Mouse (Mus musculus): ENCODE data around the gene Dclk1.

Gene Dclk1

GRCm38 (mm10) chr3:55495231-55495630 is 253.1 kb downstream of the Dclk1 start:
- intact Hi-C loops (cut with DNase I) = loop anchor here (10.0 kb wide), 1 partner anchor 120 kb away; no protein-coding TSS in a partner anchor

GRCm38 (mm10) chr3:55495866-55496265 is 253.7 kb downstream of the Dclk1 start:
- intact Hi-C loops (cut with DNase I) = loop anchor here (10.0 kb wide), 1 partner anchor 121 kb away; no protein-coding TSS in a partner anchor

- intact Hi-C loops (cut with DNase I) = loop anchor here (10.0 kb wide), 1 partner anchor 122 kb away; no protein-coding TSS in a partner anchor
Observed at GRCm38 (mm10) chr3:55496462-55496941, 254.3 kb downstream of the Dclk1 start.

GRCm38 (mm10) chr3:55499298-55499697 is 257.1 kb downstream of the Dclk1 start:
- intact Hi-C loops (cut with DNase I) = loop anchor here (10.0 kb wide), 1 partner anchor 124 kb away; no protein-coding TSS in a partner anchor

- intact Hi-C loops (cut with DNase I) = loop anchor here (10.0 kb wide), 1 partner anchor 1695 kb away; no protein-coding TSS in a partner anchor
Observed at GRCm38 (mm10) chr3:55510198-55510597, 268.0 kb downstream of the Dclk1 start.

- intact Hi-C loops (cut with DNase I) = loop anchor here (10.0 kb wide), 1 partner anchor 1693 kb away; no protein-coding TSS in a partner anchor
Observed at GRCm38 (mm10) chr3:55511658-55512057, 269.5 kb downstream of the Dclk1 start.

- intact Hi-C loops (cut with DNase I) = loop anchor here (10.0 kb wide), 1 partner anchor 1689 kb away; no protein-coding TSS in a partner anchor
Observed at GRCm38 (mm10) chr3:55515966-55516365, 273.8 kb downstream of the Dclk1 start.

- intact Hi-C loops (cut with DNase I) = loop anchor here (10.0 kb wide), 1 partner anchor 1687 kb away; no protein-coding TSS in a partner anchor
Observed at GRCm38 (mm10) chr3:55517454-55518014, 275.4 kb downstream of the Dclk1 start.

- intact Hi-C loops (cut with DNase I) = loop anchor here (5.0 to 10.0 kb wide), 2 partner anchors 47 to 484 kb away; no protein-coding TSS in a partner anchor
Observed at GRCm38 (mm10) chr3:55520240-55521180, 278.3 kb downstream of the Dclk1 start.

- intact Hi-C loops (cut with DNase I) = loop anchor here (5.0 to 10.0 kb wide), 2 partner anchors 46 to 483 kb away; no protein-coding TSS in a partner anchor
Observed at GRCm38 (mm10) chr3:55521776-55522175, 279.6 kb downstream of the Dclk1 start.

- intact Hi-C loops (cut with DNase I) = loop anchor here (5.0 to 10.0 kb wide), 2 partner anchors 44 to 482 kb away; no protein-coding TSS in a partner anchor
Observed at GRCm38 (mm10) chr3:55523224-55523623, 281.1 kb downstream of the Dclk1 start.

- intact Hi-C loops (cut with DNase I) = loop anchor here (5.0 to 10.0 kb wide), 2 partner anchors 43 to 481 kb away; no protein-coding TSS in a partner anchor
Observed at GRCm38 (mm10) chr3:55523735-55524477, 281.7 kb downstream of the Dclk1 start.

GRCm38 (mm10) chr3:55524491-55525195 is 282.5 kb downstream of the Dclk1 start:
- intact Hi-C loops (cut with DNase I) = loop anchor here (5.0 to 10.0 kb wide), 3 partner anchors 43 to 480 kb away; no protein-coding TSS in a partner anchor

- intact Hi-C loops (cut with DNase I) = loop anchor here (5.0 to 10.0 kb wide), 2 partner anchors 136 to 478 kb away; no protein-coding TSS in a partner anchor
Observed at GRCm38 (mm10) chr3:55526470-55526869, 284.3 kb downstream of the Dclk1 start.

- intact Hi-C loops (cut with DNase I) = loop anchor here (5.0 to 10.0 kb wide), 2 partner anchors 135 to 477 kb away; no protein-coding TSS in a partner anchor
Observed at GRCm38 (mm10) chr3:55527566-55527965, 285.4 kb downstream of the Dclk1 start.

GRCm38 (mm10) chr3:55528012-55528411 is 285.8 kb downstream of the Dclk1 start:
- intact Hi-C loops (cut with DNase I) = loop anchor here (5.0 to 10.0 kb wide), 2 partner anchors 134 to 477 kb away; no protein-coding TSS in a partner anchor

GRCm38 (mm10) chr3:55529414-55529813 is 287.2 kb downstream of the Dclk1 start:
- intact Hi-C loops (cut with DNase I) = loop anchor here (5.0 to 10.0 kb wide), 2 partner anchors 133 to 475 kb away; no protein-coding TSS in a partner anchor

GRCm38 (mm10) chr3:55531204-55532044 is 289.3 kb downstream of the Dclk1 start:
- intact Hi-C loops (cut with DNase I) = no loop called here
